Mouse (Mus musculus): ENCODE measurements at regions not wholly inside any gene's neighbourhood (a gene's known extent, or its start where the extent isn't known, plus 50 kb on each side); places are given as distances from the start of the nearest gene placed in this dataset.
A peak's percentile ranks its signal among the peaks of the same experiment; 100 is the strongest.

- peak in 1 of 2 experiments; percentile 67 for DNase-seq (ENCODE audit: low spot score in 2 of 2)
These were observed 94.7 kb upstream of the Nampt start for GRCm38 (mm10) chr12:32724451-32725188.

GRCm38 (mm10) chr12:32727539-32727938 is 91.8 kb upstream of the Nampt start:
- no peak for DNase-seq (ENCODE audit: low spot score in 2 of 2)

- peak; percentile 2 to 15 for DNase-seq (ENCODE audit: low spot score in 2 of 2)
These were observed 90.9 kb upstream of the Nampt start for GRCm38 (mm10) chr12:32728425-32728824.

DNA sequence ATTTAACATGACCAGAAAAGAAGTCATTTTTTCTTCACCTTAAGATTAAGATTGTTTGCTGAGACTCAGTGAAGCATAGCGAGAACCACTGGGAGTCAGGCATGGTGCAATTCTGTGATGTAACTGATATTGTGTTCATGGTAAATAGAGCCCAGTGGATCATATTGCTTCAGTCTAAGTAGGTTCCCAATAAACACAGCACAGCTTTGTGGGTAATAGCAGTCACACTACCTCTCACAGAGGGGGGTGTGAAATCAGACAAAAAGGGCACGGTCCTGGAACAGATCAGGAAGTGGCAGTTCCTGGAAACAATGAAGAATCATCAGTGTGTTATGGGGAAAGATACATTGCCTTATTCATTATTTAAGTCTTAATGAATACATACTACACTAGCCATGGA is 84.1 kb upstream of the Nampt start:
- no peak for DNase-seq (ENCODE audit: low spot score in 2 of 2)

- DNase-seq (ENCODE audit: low spot score in 2 of 2) = no peak
These were observed 77.9 kb upstream of the Nampt start for GRCm38 (mm10) chr12:32741465-32741864.

DNA sequence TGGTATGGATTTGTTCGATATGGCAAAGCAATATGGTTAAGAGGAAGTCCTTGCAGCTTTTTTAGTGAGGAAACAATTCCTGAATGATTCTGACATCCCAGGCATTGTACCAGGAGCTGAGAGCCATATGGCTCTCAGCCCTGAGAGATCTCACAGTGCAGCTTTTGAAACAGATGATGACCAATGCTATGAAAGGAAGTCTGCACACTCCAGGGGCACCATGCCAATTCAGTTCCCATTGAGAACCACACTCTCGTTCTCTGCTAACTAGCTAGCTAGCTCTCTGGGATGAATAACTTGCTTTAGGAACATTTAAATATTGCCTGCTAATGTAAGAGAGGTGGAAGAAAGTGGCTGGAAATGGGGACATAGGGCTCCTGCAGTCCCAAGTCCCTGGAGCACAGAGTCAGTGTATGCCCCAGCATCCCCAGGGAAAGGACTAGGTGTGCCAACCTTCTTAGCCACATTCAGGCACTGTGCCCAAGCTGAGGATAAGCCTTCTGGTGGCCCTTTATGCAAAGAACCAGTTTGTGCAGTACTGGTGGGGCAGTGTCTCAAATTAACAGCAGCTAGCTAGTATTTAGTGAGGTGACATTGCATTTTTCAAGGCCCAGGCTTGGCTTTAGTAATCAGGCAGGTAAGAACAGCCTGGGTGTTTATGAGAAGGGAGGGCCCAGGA is 61.8 kb upstream of the Nampt start:
- peak; percentile 52 to 80 for DNase-seq (ENCODE audit: low spot score in 2 of 2)

DNA sequence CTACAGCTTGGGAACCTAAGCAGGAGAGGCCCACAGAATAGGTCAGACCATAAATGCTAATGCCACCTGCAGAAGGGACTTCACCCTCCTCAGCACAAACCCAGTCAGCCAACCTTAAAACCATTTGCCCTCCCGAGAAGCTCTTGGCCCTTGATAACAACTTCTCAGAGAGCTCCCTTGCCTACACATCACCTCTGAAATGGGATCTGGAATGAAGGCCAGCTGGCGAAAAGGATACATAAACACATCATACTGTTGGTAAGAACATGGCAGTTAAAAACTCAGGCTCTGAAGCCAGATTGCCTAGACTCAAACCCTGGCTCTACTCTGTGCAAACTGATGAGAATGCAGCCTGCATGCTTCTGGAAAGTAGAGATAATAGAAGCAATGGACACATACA is 61.2 kb upstream of the Nampt start:
- DNase-seq (ENCODE audit: low spot score in 2 of 2) = no peak

DNA sequence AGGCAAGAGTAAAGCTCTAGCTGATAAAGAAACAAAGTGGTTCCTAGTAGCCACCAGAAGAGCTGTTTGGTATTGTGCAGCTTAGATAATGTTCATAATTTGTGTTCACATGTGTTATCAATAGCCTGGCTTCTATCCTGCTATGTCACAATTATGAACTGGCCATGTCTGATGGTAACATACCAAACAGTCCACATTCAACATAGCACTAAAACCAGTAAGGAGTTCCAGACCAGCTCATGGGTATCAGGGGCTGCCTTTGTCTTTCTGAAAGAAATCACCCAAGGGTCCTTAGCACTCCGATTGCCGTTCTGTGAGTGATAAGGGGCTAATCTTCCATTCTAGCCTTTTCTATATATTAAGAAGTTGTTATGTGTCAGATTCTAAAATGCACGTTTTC is 58.7 kb upstream of the Nampt start:
- no peak for DNase-seq (ENCODE audit: low spot score in 2 of 2)

- no peak for DNase-seq (ENCODE audit: low spot score in 2 of 2)
These were observed 58.3 kb upstream of the Nampt start for GRCm38 (mm10) chr12:32761055-32761454.

DNA sequence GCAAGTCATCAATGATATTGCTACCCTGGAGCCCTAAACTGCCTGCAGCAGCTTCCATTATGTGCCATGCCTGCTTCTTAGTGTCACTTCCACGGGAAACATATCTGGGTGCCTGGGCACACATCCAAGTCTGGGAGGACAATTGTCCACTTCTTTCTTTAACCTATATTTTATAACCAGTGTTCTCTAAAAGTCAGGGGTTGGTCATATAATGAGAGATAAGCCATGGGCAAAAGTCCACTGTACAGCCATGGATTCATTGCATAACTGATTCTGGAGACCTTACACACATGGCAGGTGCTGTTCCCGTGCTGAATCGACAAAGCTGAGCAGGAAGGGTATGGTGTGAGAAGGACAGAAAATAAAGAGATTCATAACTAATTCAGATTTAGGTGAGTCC is 55.1 kb upstream of the Nampt start:
- DNase-seq (ENCODE audit: low spot score in 2 of 2) = no peak

DNA sequence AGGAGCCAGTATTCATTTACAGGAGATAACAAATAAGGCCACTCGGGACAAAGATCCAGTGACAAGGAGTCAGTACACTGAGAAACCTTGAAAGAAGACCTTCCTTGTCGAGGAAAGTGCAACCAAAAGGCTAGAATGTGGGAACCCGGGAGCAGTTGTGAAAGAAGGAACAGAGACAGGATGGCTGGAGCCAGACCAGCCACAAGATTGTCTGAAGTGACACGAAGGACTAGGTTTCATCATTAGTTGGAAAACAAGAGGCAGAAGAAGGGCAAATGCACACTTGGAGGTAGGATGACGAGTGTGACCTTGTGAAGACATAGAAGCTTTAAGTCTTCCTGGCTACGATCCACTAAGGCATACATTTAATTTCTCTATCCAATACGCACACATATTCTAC is 54.6 kb upstream of the Nampt start:
- no peak for DNase-seq (ENCODE audit: low spot score in 2 of 2)

- no peak for DNase-seq (ENCODE audit: low spot score in 2 of 2)
These were observed 53.5 kb upstream of the Nampt start for GRCm38 (mm10) chr12:32765861-32766260.

DNA sequence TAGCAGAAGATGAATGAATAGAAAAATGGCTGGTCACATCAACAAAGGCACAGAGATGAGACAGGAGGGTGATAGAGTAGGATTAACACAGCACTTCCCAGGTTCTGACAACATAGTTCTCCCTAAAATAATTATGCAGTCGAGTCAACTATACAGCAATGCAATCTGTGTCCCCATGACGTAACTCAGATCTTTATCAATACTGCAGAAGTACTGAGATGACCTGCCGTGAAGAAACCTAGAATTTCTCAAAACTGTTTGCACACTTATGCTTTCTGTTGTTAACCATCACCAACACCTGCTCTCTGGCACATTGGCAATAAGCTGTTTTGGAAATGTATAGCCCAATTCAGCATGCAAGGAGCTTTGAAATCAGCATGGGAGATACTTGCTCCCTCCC is 52.8 kb upstream of the Nampt start:
- DNase-seq (ENCODE audit: low spot score in 2 of 2) = no peak

DNA sequence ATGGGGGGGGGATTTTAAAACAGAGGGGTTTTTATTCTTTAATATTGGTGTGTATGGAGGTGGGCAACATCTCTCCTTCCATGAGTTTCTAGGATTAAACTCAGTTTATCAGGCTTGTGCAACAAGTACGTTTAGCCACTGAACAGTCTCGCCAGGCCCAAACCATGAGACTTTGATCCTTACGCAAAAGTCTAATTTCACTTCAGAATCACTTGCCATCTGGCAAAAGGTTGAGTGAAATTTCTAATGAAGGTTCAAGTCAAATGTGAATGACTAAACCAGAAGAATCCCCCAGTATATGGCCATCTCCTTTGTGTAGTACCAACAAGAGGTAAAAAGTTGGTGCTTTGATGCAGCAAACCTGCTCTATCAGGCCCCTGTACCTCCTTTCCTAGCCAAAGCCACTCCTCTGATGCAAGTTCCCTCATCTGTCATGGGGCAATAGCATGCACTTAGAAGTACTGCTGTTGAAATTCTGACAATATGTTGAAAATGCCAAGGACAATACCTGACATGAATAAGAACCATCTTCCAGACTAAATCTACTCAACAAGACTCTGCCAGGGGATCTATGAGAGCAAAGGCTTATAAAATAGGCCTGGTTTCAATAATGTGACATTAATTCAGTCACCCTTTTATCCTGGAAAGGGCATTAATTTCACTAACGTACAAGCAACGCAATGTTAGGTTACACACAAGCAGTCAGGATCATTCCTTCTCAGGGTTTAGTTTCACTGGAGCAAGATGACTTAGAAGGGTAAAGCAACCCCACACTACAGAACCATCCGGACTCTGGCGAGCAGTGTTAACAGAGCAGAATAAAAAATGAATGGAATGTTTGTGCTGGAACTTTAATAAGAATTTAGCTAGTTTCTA is 51.9 kb upstream of the Nampt start:
- no peak for DNase-seq (ENCODE audit: low spot score in 2 of 2)

DNA sequence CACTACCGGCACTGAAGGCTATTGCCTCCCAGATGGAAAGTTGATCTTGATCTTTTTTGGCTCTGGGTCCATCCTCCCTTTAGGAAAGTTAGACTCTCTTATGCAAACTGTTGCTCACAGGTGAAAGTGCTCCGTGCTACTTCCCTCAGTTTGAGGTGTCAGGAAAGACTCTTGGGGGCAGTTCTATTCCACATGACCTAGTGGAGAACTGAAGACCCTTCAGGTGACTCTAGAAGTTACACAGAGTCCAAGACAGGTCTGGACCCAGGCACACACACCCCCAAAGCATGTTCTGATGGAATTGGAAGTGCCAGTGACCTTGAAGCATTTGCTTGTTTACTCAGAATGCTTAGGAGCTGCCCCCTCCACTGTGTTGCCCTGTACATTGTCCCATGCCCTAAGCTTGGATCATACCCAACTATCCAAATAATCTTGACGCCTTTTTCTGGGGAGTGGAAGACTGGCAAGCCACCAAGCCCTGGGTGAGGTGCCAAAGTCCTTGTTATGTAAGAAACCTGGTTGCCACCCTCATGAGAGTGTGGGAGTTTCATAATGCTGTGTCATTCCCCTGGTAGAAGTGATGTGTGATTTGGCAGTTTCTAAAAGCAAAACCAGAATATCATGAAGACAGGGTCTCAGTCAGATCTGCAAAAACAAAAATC is 51.1 kb upstream of the Nampt start:
- DNase-seq (ENCODE audit: low spot score in 2 of 2) = peak in 1 of 2 experiments; percentile 62

DNA sequence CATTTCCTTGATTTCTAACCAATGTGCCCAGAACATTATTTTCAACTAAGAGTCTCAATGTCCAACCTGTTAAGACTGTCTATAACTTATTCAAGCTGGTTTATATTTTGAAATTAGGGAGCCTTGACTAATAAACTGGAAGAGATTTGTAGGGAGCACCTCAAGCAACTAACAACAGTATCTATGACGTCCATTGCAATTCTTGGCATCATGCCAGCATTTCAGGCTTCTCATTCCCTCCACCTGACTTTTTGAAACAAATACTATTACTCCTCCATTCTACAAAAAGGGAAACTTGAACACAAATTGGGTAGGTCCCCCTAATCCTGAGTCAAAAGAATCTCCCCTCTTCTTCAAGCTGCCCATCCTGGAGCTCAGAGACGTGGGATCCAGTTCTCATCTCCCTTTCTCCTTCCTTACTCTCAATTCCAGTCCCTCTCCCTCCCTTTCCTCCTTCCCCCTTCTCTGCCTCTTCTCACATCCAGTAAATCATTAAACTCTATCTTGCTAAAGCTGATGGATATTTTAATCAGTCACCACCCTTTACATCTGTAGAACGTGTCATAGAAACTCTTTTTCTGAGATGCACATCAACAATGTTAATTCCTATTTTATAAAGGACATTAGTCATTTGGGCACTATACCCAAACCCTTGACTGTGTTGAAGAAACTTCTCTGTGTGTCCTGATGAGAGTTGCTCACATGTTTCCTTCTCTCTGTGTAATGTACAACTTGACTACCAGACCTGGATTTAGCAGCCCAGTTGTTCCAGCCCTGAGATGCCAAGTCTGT is 50.4 kb upstream of the Nampt start:
- DNase-seq (ENCODE audit: low spot score in 2 of 2) = no peak
